Mouse (Mus musculus): ENCODE data around the gene Rps4x.

- no peak for TF ChIP-seq POLR2A (IDR thresholded peaks at IDR 0.05; ENCODE audit: low read depth, low read length)
- TF ChIP-seq CTCF (IDR thresholded peaks at IDR 0.05; ENCODE audit: extremely low read depth, insufficient read length, insufficient replicate concordance, low read depth, low read length): no peak
Observed at GRCm38 (mm10) chrX:102157423-102157791, 31.8 kb downstream of the Rps4x start.

Measured in small intestine, adult 2 months (tissue).